Mouse (Mus musculus) Muller cell, postnatal 12 days (primary cell): ENCODE measurements around the gene Gm8653.
"Not testable (repeated sequence)": the region's sequence is repeated elsewhere in the genome, so short reads cannot be mapped to it uniquely, and the experiment has no call there.

Experiments
- DNase-seq: peaks from one replicate; pipeline ENCODE4 v3.0.0-alpha.2; 2015; ENCODE audit errors: inconsistent ontology term

Gm8653 gene

DNA sequence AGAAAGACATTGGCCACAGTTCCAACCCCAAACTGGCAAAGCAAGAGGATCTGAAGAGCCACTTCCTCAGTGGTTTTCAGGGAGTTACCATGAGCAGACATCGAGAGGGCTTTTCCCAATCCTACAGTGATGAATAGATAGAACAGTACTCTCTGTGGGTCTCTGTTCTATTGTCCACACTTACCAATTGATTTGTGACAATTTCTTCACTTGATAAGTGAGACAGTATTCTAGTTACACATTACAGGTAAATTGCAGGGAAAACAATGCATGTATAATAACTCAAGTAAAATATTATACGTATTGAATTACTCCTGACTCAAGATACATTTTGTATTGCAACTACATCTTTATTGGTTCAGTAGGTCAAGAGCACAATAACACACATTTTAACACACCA, at the start of gene Gm8653:
Gm8653 (minus strand) TSS at position 101 of the 400 bp plus-strand sequence.
- DNase-seq = not testable (repeated sequence)

DNA sequence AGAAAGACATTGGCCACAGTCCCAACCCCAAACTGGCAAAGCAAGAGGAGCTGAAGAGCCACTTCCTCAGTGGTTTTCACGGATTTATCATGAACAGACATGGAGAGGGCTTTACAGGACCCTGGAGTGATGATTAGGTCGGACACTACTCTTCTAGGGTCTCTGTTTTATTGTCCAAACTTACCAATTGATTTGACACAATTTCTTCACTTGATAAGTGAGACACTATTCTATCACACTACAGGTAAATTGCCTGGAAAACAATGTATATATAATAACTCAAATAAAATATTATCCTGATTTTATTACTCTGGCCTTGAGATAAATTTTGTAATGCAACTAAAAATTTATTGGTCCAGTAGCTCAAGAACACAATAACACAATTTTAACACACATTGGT, 28.3 kb upstream of the Gm8653 start, which contains the start of gene Gm8453:
Gm8453 (minus strand) TSS at position 101 of the 400 bp plus-strand sequence.
- DNase-seq = not testable (repeated sequence)

- DNase-seq = not testable (repeated sequence)
Observed at GRCm38 (mm10) chr7:22189077-22189476, 12.0 kb downstream of the Gm8653 start, which contains the start of gene Vmn1r143. Gene Vmn1r143, plus strand, starts transcription at chr7:22189377.

DNA sequence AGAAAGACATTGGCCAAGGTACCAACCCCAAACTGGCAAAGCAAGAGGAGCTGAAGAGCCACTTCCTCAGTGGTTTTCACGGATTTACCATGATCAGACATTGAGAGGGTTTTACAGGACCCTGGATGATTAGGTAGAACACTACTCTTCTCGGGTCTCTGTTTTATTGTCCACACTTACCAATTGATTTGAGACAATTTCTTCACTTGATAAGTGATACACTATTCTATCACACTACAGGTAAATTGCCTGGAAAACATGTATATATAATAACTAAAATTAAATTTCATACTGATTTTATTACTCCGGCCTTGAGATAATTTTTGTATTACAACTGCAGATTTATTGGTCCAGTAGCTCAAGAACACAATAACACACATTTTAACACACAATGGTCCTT, 37.1 kb downstream of the Gm8653 start, which contains the start of gene Vmn1r142:
Vmn1r142 (minus strand) TSS at position 101 of the 400 bp plus-strand sequence.
- not testable (repeated sequence) for DNase-seq
